Mouse (Mus musculus) heart, embryonic 12.5 days (tissue): ENCODE results near the gene Arhgef16. TPM values are rescaled to one million over a fixed set of nuclear protein-coding genes. Genes with fewer than 3 reads are reported as not detected.

Source experiments
- ATAC-seq: fragments of 200-750 bp; cut with Nextera tagmentation; 2 replicates; pipeline ENCODE4 v1.8.0; 2017; ENCODE audit warnings: moderate TSS enrichment, moderate library complexity; ENCODE audit not compliant: insufficient number of reproducible peaks, low FRiP score
- H3K27ac ChIP-seq: fragments of 300-500 bp; sonication (generic); 2 replicates; pipeline ENCODE4 v1.5.1; 2016; ENCODE audit warnings: mild to moderate bottlenecking, moderate library complexity; ENCODE audit not compliant: poor library complexity, severe bottlenecking
- H3K27me3 ChIP-seq: fragments of 300-500 bp; sonication (generic); replicated peaks from 2 replicates; pipeline ENCODE4 v1.6.1; 2016; ENCODE audit warnings: mild to moderate bottlenecking, moderate library complexity
- H3K36me3 ChIP-seq: fragments of 300-500 bp; sonication (generic); 2 replicates; pipeline ENCODE4 v1.6.1; 2016; ENCODE audit warnings: mild to moderate bottlenecking, moderate library complexity
- H3K4me1 ChIP-seq: fragments of 300-500 bp; sonication (generic); replicated peaks from 2 replicates; pipeline ENCODE4 v1.6.1; 2016; ENCODE audit warnings: mild to moderate bottlenecking
- H3K4me2 ChIP-seq: fragments of 300-500 bp; sonication (generic); 2 replicates; pipeline ENCODE4 v1.6.1; 2016; ENCODE audit warnings: mild to moderate bottlenecking, moderate library complexity
- H3K4me3 ChIP-seq: fragments of 300-500 bp; sonication (generic); 2 replicates; pipeline ENCODE4 v1.5.1; 2016; ENCODE audit warnings: mild to moderate bottlenecking
- H3K9ac ChIP-seq: fragments of 300-500 bp; sonication (generic); 2 replicates; pipeline ENCODE4 v1.6.1; 2016; ENCODE audit warnings: mild to moderate bottlenecking, moderate library complexity
- H3K9me3 ChIP-seq: fragments of 300-500 bp; sonication (generic); replicated peaks from 2 replicates; pipeline ENCODE4 v1.6.1; 2016; ENCODE audit warnings: mild to moderate bottlenecking, moderate library complexity
- WGBS: fragments of 180-500 bp; shearing (Covaris S2); methylation state at CpG from one replicate; pipeline ENCODE4 v1.1.7; 2016; 5-methylcytosine and 5-hydroxymethylcytosine counted together
- polyA plus RNA-seq: library from polyadenylated mRNA; unstranded; fragments of >200 nt; fragmentation: Nextera tagmentation; extraction: Ambion mirVana; gene quantifications from 2 replicates; pipeline ENCODE4 v1.2.1, GENCODE M21; 2016

Arhgef16 gene
- polyA plus RNA-seq, 1 experiment from 2014 or later = 1.8 TPM

GRCm38 (mm10) chr4:154229569-154229968 is 71.9 kb downstream of the Arhgef16 start:
- Histone ChIP-seq H3K36me3 (no peaks in the 10 kb centered on the region), H3K9ac (no peak overlapping the region), H3K9me3 (no peaks in the 10 kb centered on the region), H3K4me1 (peaks cover 89% of the 10 kb centered on the region), H3K4me3 (no peak overlapping the region), H3K4me2 (no peak overlapping the region), H3K27me3 (no peaks in the 10 kb centered on the region), H3K27ac (no peak overlapping the region)
- ATAC-seq = no peak
- 89% methylated on average over 9 of the region's 9 CpGs for WGBS

Other genes starting within 250 kb of the Arhgef16 start
- gene Trp73, start 161.5 kb downstream of the Arhgef16 start, polyA plus RNA-seq = 0.04 and 0.05 TPM in 2 replicates
- gene Wrap73, start 159.3 kb downstream of the Arhgef16 start, polyA plus RNA-seq = 23.5 and 24.1 TPM in 2 replicates
- 128 and 135 TPM in 2 replicates for gene Tprgl, start 141.0 kb downstream of the Arhgef16 start, polyA plus RNA-seq
- gene Megf6, start 130.9 kb downstream of the Arhgef16 start, polyA plus RNA-seq = 16.0 and 19.4 TPM in 2 replicates
- not detected in 2 replicates for gene B230104I21Rik, start 34.5 kb upstream of the Arhgef16 start, polyA plus RNA-seq